Mouse (Mus musculus): Measurements from ENCODE around the gene Nfib.

Gene Nfib

GRCm38 (mm10) chr4:82433926-82434705 lies 271.4 kb downstream of the Nfib start:
- no peak for DNase-seq (ENCODE audit: low spot score in 2 of 2)

GRCm38 (mm10) chr4:82431831-82432230 lies 273.7 kb downstream of the Nfib start:
- DNase-seq (ENCODE audit: low spot score in 2 of 2), result no peak

GRCm38 (mm10) chr4:82430802-82431201 lies 274.7 kb downstream of the Nfib start:
- no peak for DNase-seq (ENCODE audit: low spot score in 2 of 2)

DNA sequence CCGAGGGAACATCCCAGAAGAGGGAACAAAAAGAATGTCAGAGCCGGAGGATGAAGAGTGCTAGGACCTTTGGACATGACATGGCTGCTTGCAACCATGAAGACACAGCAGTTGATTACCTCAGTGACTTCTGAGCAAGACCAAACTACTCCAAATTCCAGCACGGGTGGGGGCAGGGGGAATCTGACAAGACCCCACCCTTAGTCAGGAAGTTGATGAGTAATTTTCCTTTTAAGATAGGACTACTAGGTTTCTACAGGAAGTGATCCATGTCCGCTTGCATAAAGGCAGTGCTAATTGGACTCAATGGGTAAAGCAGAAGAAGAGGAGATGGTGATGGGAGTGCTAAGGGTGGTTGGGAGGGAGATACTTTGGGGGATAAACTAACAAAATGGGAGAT lies 279.3 kb downstream of the Nfib start:
- DNase-seq (ENCODE audit: low spot score in 2 of 2), result no peak

GRCm38 (mm10) chr4:82418241-82418640 lies 287.3 kb downstream of the Nfib start:
- no peak for DNase-seq (ENCODE audit: low spot score in 2 of 2)

DNA sequence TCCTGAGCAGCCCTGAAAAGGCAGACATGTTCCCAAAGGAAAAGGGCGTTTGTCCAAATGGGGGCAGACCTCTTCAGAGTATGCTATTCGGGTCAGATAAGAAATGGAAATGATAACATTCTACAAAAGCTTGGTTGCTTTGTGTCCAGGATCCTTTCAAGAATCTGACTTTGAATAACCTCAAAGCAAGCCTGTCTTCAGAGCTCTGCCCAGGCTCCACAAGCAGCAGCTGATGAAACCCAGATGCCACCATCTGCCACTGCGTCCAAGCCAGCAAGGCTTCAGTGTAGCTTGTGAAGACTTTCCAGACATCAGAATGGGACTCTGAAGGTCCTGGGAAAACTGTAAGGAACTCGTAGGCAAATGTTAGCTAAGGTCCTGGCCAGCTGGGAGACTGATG lies 289.7 kb downstream of the Nfib start:
- DNase-seq (ENCODE audit: low spot score in 2 of 2), result no peak

GRCm38 (mm10) chr4:82412651-82413050 lies 292.9 kb downstream of the Nfib start:
- no peak for DNase-seq (ENCODE audit: low spot score in 2 of 2)

DNA sequence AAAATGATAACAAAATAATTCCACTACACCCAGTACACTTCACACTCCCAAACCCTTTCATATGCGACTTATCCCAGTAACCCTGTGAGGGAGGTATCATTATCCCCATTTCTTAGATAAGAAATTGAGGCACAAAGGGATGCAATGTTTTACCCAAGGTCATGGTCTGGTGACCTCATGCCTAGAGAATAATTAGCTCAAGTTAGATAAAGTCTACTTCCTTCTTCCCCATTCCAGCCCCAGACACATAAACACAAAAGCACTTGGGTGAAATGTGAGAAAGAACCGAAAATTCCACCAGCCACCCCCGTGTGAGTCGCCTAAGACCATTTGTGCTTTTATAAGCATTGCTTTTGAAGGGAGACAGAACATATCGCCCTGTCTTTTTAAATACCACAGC lies 293.6 kb downstream of the Nfib start:
- no peak for DNase-seq (ENCODE audit: low spot score in 2 of 2)

DNA sequence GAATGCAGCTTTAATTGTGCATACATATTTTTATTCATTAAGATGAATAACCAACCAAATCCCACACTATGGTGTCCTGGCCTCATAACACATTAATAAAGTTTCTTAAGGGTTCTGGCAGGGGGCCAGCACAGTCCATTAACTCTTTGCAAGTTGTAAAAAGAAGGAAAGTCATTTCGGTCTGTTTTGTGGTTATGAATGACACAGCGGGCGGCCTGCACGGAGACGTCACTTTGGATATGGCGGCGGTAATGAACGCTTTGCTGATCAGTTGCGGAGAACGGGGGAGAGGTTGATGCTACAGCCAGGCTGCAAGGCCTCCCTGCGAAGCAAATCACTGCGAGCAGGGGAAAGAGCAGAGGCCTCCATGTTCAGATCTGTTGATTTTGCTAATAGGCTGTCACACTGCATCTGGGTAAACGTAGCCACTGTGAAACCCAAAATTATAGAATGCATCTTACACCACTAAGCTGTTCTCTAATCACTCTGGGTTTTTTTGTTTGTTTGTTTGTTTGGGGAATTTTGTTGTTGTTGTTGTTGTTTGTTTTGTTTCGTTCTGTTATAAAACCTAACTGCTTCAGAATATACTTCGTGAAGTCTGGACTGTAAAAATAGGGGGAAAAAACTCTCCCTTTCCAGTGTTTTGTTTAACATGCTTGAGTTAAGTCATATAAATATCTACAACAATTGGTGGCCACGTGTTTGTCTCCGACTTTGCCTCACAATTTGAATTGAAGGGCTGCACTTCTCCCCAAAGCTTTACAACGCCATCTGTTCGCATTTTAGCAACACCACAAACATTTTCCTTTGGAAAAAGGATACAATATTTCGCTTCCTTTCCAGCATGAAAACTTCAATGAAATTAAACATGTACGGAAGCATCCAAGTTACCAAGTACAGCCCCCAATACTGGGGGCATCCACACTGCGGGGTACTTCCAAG lies 296.8 kb downstream of the Nfib start:
- DNase-seq (ENCODE audit: low spot score in 2 of 2), result no peak

DNA sequence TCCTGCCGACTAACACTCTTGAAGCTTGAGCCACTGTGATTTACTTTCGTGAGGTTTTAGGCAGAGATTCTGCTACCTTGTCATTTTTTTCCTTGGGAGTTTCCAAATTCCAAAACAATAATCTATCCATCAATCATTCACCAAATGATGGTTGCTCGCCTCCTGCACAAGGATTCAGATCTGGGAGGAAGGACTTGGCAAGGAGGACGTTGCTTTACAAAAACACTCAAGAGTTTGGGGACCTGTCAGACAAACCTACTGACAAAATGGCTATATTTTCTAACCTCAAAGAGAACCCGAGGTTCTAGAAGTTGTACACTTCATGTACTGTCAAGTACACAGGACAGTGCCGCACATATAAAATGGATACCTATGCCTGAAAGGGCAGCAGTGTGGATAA lies 299.0 kb downstream of the Nfib start:
- no peak for DNase-seq (ENCODE audit: low spot score in 2 of 2)

GRCm38 (mm10) chr4:82405791-82406190 lies 299.8 kb downstream of the Nfib start:
- no peak for DNase-seq (ENCODE audit: low spot score in 2 of 2)

DNA sequence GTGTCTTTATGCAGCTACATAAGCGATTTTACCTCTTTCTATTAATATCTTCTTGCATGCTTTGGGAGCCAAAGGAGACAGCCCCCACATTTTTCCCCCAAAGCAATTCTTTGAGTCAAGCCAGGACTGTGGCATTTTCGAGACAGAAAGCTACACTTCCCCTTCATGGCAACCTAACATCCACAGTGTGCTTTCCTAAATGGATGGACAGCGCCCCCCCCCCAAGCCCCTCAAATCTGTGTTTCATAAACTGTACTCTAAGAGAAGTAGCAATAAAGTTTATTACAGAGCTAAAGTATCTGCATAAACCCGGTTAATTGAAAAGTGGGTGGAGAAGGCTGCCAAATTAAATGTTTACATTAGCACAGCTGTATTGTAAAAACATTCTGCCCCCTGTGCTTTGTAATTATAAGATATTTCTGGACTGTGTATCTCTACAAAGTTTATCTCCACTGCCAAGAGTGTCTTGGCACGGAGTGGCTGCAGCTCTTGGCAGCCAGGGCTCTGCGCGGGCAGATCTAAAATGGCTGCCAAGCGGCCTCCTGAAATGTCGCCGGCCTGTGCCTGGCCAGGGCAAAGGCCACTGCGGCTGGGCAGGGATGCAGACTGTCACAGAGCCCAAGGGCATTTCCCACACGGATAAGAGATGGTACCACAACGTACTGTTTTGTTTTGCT lies 301.4 kb downstream of the Nfib start:
- no peak for DNase-seq (ENCODE audit: low spot score in 2 of 2)

GRCm38 (mm10) chr4:82402666-82403065 lies 302.9 kb downstream of the Nfib start:
- DNase-seq (ENCODE audit: low spot score in 2 of 2), result no peak

DNA sequence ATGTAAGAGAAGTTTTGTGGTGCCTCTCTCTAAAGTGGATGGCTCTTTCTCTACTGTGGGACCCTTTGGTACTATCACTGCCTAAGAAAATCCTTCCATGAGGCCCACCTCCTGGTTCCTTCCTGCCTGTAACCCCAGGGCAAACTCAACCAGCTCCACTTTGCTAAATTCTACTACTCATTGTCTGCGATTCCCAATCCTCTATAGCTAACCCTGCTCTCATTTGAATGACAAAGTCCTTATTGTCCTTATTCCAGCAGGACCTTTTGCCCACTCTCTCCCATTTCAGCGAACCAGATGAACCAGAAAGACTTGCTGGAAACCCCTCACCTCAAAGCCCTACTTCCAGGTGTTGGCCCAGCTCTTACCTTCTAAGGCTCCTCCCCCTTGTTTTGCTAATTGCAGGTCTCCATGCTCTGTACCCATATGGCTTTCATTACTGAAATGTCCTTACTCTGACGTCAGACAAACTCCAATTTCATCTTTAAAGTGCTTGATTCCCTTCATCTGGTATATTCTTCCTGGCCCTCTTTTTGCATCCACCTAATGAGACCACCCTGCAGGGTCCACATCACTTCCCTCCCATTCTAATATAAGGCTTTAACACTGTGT lies 304.0 kb downstream of the Nfib start:
- DNase-seq (ENCODE audit: low spot score in 2 of 2), result no peak

DNA sequence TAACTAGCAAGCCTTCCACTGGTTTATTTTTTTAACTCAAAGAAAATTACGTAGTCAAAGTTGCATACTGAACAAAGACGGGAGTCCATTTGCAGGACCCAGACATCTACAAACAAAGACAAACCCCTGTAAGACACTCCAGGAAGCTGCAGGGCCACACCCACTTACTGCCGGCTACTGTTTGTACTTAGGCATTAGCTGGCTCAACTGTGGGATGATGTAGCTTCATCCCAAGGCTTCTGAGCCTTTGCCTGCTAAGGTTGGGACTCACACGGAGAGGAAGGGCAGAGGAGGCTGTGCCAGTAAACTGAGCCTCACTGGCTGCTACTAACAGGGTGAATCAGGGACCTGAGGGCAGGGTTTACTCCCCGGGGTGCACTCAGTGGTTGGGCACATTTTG lies 305.0 kb downstream of the Nfib start:
- no peak for DNase-seq (ENCODE audit: low spot score in 2 of 2)

DNA sequence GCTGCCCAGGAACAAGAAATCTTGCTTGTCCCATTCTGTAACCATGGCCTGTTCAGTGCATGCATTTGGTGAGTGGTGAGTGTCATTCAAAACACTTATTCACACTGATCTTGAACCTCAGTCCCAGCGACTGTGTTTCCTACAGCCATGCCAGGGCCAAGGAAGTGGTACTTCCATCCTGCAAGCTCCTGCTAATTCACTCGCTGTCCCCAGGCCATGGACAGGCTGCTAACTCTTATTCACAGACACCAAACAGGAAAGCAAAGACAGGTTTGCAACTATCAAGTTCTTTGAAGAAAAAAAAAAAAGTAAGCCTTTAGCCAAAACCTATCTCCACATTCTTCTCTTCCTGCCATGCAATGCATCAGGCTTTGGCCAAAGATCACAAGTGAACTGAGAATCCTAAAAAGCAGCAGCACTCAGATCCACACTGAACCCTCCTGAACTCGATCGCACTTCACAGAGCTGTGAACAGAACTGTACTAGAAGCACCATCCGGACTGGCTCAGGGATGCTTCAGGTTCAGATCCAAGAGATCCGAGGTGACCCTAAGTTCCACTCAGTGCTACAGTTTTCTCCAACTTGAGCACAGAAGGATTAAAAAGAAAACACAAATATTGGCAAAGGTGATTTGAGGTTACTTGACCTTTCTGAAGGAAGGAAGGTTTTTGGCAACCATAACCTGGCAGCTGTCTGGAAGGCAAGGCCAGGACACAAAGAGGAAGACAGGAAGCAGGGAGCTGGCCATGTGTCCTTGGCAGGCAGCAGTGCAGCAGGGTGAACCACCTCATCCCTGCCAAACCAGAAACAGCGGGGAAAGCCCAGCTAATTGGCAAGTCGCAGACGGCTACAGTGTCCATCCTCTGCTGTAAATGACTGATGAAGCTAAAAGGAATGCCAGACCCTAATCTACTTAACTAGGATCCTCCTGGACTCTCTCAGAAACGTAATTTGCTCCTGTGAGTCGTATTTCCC lies 305.9 kb downstream of the Nfib start:
- DNase-seq (ENCODE audit: low spot score in 2 of 2), result no peak

DNA sequence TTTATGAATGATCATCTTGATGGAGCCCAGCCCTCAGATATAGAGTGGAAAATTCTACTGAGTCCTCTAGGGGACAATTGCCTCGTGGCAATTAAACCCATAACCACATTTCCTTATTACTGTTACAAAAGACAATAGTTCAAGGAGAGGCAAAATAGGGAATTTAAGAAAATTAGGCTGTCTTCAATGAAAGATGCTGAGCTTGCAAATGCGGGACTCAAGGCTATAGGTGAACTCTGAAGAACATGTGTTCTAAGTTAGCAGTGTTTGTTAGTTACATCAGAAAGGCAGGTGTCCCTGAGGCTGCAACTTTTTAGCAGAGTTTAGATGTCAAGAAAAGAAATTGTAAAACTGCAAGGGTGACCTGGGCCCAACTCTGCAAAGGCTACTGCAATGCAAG lies 307.3 kb downstream of the Nfib start:
- DNase-seq (ENCODE audit: low spot score in 2 of 2), result no peak

DNA sequence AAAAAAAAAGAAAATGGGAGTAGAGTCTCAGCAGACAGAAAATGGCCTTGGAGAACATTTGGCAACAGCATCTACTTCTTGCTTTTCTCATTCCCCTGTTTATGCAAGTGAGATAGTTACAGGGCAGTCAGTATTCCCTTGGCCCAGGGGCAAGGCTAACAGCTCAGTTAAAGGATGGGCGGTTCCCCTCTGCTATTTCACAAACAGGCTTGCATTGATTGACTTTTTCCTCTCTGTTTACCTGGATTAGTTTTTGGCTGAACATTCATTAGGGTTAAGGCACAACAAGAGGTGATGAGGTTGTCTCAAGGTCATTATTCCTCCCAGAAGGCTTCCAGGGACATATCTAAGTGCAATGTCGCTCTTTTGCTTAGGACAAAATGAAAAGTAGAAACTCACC lies 308.7 kb downstream of the Nfib start:
- no peak for DNase-seq (ENCODE audit: low spot score in 2 of 2)

GRCm38 (mm10) chr4:82396003-82396402 lies 309.5 kb downstream of the Nfib start:
- no peak for DNase-seq (ENCODE audit: low spot score in 2 of 2)

DNA sequence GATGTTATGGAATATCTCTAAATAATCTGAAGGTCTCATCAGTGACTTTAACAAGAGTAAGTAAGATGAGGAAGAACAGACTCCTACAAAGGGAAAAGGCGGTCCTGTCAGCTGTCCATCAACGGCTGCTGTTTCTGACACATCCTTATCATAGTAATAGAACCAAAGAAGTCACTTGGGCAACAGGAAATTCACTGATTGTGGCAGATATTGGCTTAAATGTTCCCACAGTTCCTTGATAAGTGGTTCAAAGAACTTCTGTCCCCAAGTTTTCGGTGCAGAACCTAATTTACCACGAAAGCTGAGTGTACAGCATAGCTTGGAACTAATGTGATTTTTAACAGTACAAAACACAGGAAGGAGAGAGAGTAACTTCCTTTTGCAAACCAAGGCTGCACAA lies 311.2 kb downstream of the Nfib start:
- no peak for DNase-seq (ENCODE audit: low spot score in 2 of 2)

- no peak for DNase-seq (ENCODE audit: low spot score in 2 of 2)
Observed at GRCm38 (mm10) chr4:82393021-82393420, 312.5 kb downstream of the Nfib start.
